Mouse (Mus musculus) embryonic facial prominence, embryonic 13.5 days (tissue): ENCODE measurements at regions not wholly inside any gene's neighbourhood (a gene's known extent, or its start where the extent isn't known, plus 50 kb on each side); places are given as distances from the start of the nearest gene placed in this dataset.

Experiments
- ATAC-seq: fragments of 200-750 bp; cut with Nextera tagmentation; 2 replicates; pipeline ENCODE4 v1.8.0; 2017; ENCODE audit warnings: low read depth; ENCODE audit not compliant: insufficient number of reproducible peaks, insufficient read depth, low FRiP score, low TSS enrichment
- H3K27ac ChIP-seq: fragments of 300-500 bp; sonication (generic); 2 replicates; pipeline ENCODE4 v1.5.1; 2015; ENCODE audit warnings: moderate library complexity, mild to moderate bottlenecking, inconsistent platforms
- H3K27me3 ChIP-seq: fragments of 300-500 bp; sonication (generic); 2 replicates; pipeline ENCODE4 v1.6.1; 2015; ENCODE audit warnings: mild to moderate bottlenecking, inconsistent platforms
- H3K36me3 ChIP-seq: fragments of 300-500 bp; sonication (generic); 2 replicates; pipeline ENCODE4 v1.6.1; 2015; ENCODE audit warnings: mild to moderate bottlenecking, inconsistent platforms
- H3K4me1 ChIP-seq: fragments of 300-500 bp; sonication (generic); 2 replicates; pipeline ENCODE4 v1.6.1; 2015; ENCODE audit warnings: inconsistent platforms
- H3K4me2 ChIP-seq: fragments of 300-500 bp; sonication (generic); 2 replicates; pipeline ENCODE4 v1.6.1; 2015; ENCODE audit warnings: moderate library complexity, mild to moderate bottlenecking, inconsistent platforms
- H3K4me3 ChIP-seq: fragments of 300-500 bp; sonication (generic); 2 replicates; pipeline ENCODE4 v1.5.1; 2015; ENCODE audit warnings: mild to moderate bottlenecking, inconsistent platforms
- H3K9ac ChIP-seq: fragments of 300-500 bp; sonication (generic); 2 replicates; pipeline ENCODE4 v1.6.1; 2015; ENCODE audit warnings: mild to moderate bottlenecking, inconsistent platforms
- H3K9me3 ChIP-seq: fragments of 300-500 bp; sonication (generic); 2 replicates; pipeline ENCODE4 v1.6.1; 2016; ENCODE audit warnings: inconsistent platforms
- WGBS: fragments of 180-500 bp; shearing (Covaris S2); methylation state at CpG from one replicate; pipeline ENCODE4 v1.1.7; 2015; ENCODE audit warnings: mixed read lengths; 5-methylcytosine and 5-hydroxymethylcytosine counted together

GRCm38 (mm10) chr4:32170460-32171192 is 68.0 kb upstream of the Bach2 start:
- Histone ChIP-seq H3K4me3 (no peak overlapping the region), H3K4me2 (no peak overlapping the region), H3K4me1 (peaks cover 22% of the 10 kb centered on the region), H3K9ac (no peak overlapping the region), H3K27me3 (no peaks in the 10 kb centered on the region), H3K36me3 (no peaks in the 10 kb centered on the region), H3K9me3 (no peaks in the 10 kb centered on the region), H3K27ac (no peak overlapping the region)
- 66% methylated on average over 15 of the region's 15 CpGs for WGBS
- ATAC-seq = no peak; the same call in 1 of the 2 replicates

GRCm38 (mm10) chr4:32171291-32171690 is 67.3 kb upstream of the Bach2 start:
- WGBS = 92% methylated on average over 6 of the region's 6 CpGs
- Histone ChIP-seq H3K4me3 (no peak overlapping the region), H3K9me3 (no peaks in the 10 kb centered on the region), H3K27ac (no peak overlapping the region), H3K9ac (no peak overlapping the region), H3K36me3 (no peaks in the 10 kb centered on the region), H3K4me2 (no peak overlapping the region), H3K27me3 (no peaks in the 10 kb centered on the region), H3K4me1 (peaks cover 27% of the 10 kb centered on the region)
- ATAC-seq = no peak

GRCm38 (mm10) chr4:32172992-32173391 is 65.6 kb upstream of the Bach2 start:
- no peak overlapping the region for H3K27ac ChIP-seq
- H3K9me3 ChIP-seq = no peaks in the 10 kb centered on the region
- H3K4me3 ChIP-seq = no peak overlapping the region
- H3K9ac ChIP-seq = no peak overlapping the region
- no peak overlapping the region for H3K4me2 ChIP-seq
- peaks cover 38% of the 10 kb centered on the region for H3K4me1 ChIP-seq
- no peak for ATAC-seq
- 80% methylated on average over 4 of the region's 4 CpGs for WGBS
- H3K27me3 ChIP-seq = no peaks in the 10 kb centered on the region
- H3K36me3 ChIP-seq = no peaks in the 10 kb centered on the region

- peaks cover 50% of the 10 kb centered on the region for H3K4me1 ChIP-seq
- H3K4me2 ChIP-seq = no peak overlapping the region
- ATAC-seq = no peak
- no peaks in the 10 kb centered on the region for H3K36me3 ChIP-seq
- no peak overlapping the region for H3K9ac ChIP-seq
- H3K27ac ChIP-seq = no peak overlapping the region
- H3K4me3 ChIP-seq = no peak overlapping the region
- H3K9me3 ChIP-seq = no peaks in the 10 kb centered on the region
- WGBS = 35% methylated on average over 7 of the region's 7 CpGs
- no peaks in the 10 kb centered on the region for H3K27me3 ChIP-seq
Observed at GRCm38 (mm10) chr4:32174771-32175170, 63.8 kb upstream of the Bach2 start.

GRCm38 (mm10) chr4:32175231-32175630 is 63.4 kb upstream of the Bach2 start:
- H3K27ac ChIP-seq = no peak overlapping the region

GRCm38 (mm10) chr4:32175853-32176448 is 62.7 kb upstream of the Bach2 start:
- Histone ChIP-seq H3K27ac (no peak overlapping the region), H3K9me3 (no peaks in the 10 kb centered on the region), H3K27me3 (no peaks in the 10 kb centered on the region), H3K36me3 (no peaks in the 10 kb centered on the region), H3K4me2 (no peak overlapping the region), H3K4me3 (no peak overlapping the region), H3K9ac (no peak overlapping the region), H3K4me1 (peaks cover 48% of the 10 kb centered on the region)
- WGBS = 22% methylated on average over 6 of the region's 6 CpGs
- ATAC-seq = no peak

More at GRCm38 (mm10) chr4:32175231-32175630, 63.4 kb upstream of the Bach2 start:
- H3K27me3 ChIP-seq = no peaks in the 10 kb centered on the region
- no peak overlapping the region for H3K9ac ChIP-seq
- ATAC-seq = no peak
- peaks cover 50% of the 10 kb centered on the region for H3K4me1 ChIP-seq
- H3K36me3 ChIP-seq = no peaks in the 10 kb centered on the region
- no peak overlapping the region for H3K4me2 ChIP-seq
- H3K4me3 ChIP-seq = no peak overlapping the region
- no peaks in the 10 kb centered on the region for H3K9me3 ChIP-seq
- WGBS = 32% methylated on average over 7 of the region's 7 CpGs

GRCm38 (mm10) chr4:32176449-32177135 is 62.0 kb upstream of the Bach2 start:
- no peak overlapping the region for H3K27ac ChIP-seq

GRCm38 (mm10) chr4:32177933-32178639 is 60.5 kb upstream of the Bach2 start:
- no peak for ATAC-seq
- Histone ChIP-seq H3K36me3 (no peaks in the 10 kb centered on the region), H3K9ac (no peak overlapping the region), H3K27me3 (no peaks in the 10 kb centered on the region), H3K4me3 (no peak overlapping the region), H3K4me1 (peaks cover 48% of the 10 kb centered on the region), H3K27ac (no peak overlapping the region), H3K4me2 (no peak overlapping the region), H3K9me3 (no peaks in the 10 kb centered on the region)
- 63% methylated on average over 7 of the region's 7 CpGs for WGBS

More at GRCm38 (mm10) chr4:32176449-32177135, 62.0 kb upstream of the Bach2 start:
- Histone ChIP-seq H3K27me3 (no peaks in the 10 kb centered on the region), H3K4me1 (peaks cover 48% of the 10 kb centered on the region), H3K4me2 (no peak overlapping the region), H3K36me3 (no peaks in the 10 kb centered on the region), H3K9me3 (no peaks in the 10 kb centered on the region), H3K9ac (no peak overlapping the region), H3K4me3 (no peak overlapping the region)
- 39% methylated on average over 4 of the region's 4 CpGs for WGBS
- ATAC-seq = no peak

- Histone ChIP-seq H3K9me3 (no peaks in the 10 kb centered on the region), H3K9ac (no peak overlapping the region), H3K27ac (peak overlapping the region; percentile 62), H3K4me1 (peaks cover 45% of the 10 kb centered on the region), H3K4me3 (no peak overlapping the region), H3K4me2 (peak overlapping the region; percentile 33), H3K36me3 (no peaks in the 10 kb centered on the region), H3K27me3 (no peaks in the 10 kb centered on the region)
- peak; percentile 81 for ATAC-seq
- WGBS = 21% methylated on average over 8 of the region's 8 CpGs
Observed at GRCm38 (mm10) chr4:32179707-32180241, 58.8 kb upstream of the Bach2 start.

- no peaks in the 10 kb centered on the region for H3K27me3 ChIP-seq
- no peak for ATAC-seq
Observed at GRCm38 (mm10) chr4:32183791-32184190, 54.8 kb upstream of the Bach2 start.

GRCm38 (mm10) chr4:32185986-32186385 is 52.6 kb upstream of the Bach2 start:
- Histone ChIP-seq H3K36me3 (no peaks in the 10 kb centered on the region), H3K4me3 (no peak overlapping the region), H3K4me2 (no peak overlapping the region), H3K4me1 (no peaks in the 10 kb centered on the region; the same call in 1 of the 2 replicates), H3K27ac (no peak overlapping the region), H3K9me3 (no peaks in the 10 kb centered on the region), H3K9ac (no peak overlapping the region), H3K27me3 (no peaks in the 10 kb centered on the region)
- 68% methylated on average over 10 of the region's 10 CpGs for WGBS
- ATAC-seq = no peak

More at GRCm38 (mm10) chr4:32183791-32184190, 54.8 kb upstream of the Bach2 start:
- no peak overlapping the region for H3K4me2 ChIP-seq
- 81% methylated on average over 4 of the region's 4 CpGs for WGBS
- H3K27ac ChIP-seq = no peak overlapping the region
- H3K4me1 ChIP-seq = peaks cover 18% of the 10 kb centered on the region; the same call in 1 of the 2 replicates
- H3K9ac ChIP-seq = no peak overlapping the region
- H3K4me3 ChIP-seq = no peak overlapping the region
- H3K9me3 ChIP-seq = no peaks in the 10 kb centered on the region
- H3K36me3 ChIP-seq = no peaks in the 10 kb centered on the region
